Mouse (Mus musculus) retina, adult 2 months (tissue): ENCODE measurements around the gene Frmd4a.
"Not testable (repeated sequence)": the region's sequence is repeated elsewhere in the genome, so short reads cannot be mapped to it uniquely, and the experiment has no call there.

ENCODE experiments used
- DNase-seq: peaks from one replicate; pipeline ENCODE4 v3.0.0-alpha.2; 2012; ENCODE audit warnings: low read depth, low spot score

Gene Frmd4a

GRCm38 (mm10) chr2:4552486-4552885 lies 535.0 kb downstream of the Frmd4a start:
- DNase-seq: no peak

DNA sequence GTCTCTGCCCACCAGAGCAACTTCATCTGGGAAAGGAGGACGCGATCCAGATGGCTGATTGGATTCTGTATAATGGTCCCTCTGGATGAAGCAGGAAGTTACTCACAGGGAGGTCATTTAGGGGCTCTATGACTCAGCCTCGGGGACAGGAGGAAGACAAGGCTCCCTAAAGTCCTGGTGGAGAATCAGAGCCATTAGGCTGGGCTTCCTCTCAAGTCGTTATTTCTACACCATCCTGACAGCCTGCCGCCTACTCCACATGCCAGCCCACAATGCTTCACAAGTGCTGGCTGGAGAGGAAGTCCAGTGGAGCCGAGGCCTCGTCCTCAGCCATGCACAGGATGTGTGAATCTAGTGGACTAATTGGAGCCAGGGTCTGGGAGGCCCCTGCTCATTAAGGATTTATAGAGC lies 537.7 kb downstream of the Frmd4a start:
- no peak for DNase-seq

DNA sequence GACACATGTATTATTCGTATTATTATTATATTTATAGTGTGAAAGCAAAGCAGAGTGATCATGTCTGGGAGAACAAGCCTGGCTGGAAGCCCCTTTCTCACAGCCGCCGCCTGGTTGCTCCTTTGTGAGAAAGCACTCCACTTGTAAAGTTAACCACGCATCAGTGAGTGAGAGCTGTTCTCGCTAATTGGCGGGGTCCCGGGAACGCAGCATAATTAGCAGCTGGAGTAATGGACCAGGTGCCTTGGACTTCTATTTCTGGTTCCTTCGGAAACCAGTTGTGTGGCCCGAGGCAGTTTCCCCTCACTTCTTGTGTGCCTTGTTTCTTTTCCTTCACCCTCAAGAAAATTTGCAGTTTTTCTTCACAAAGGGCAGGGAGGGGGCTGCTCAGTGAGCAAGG lies 538.7 kb downstream of the Frmd4a start:
- no peak for DNase-seq

GRCm38 (mm10) chr2:4557028-4557427 lies 539.5 kb downstream of the Frmd4a start:
- no peak for DNase-seq

GRCm38 (mm10) chr2:4557466-4557865 lies 539.9 kb downstream of the Frmd4a start:
- DNase-seq: no peak

- no peak for DNase-seq
Measured at GRCm38 (mm10) chr2:4558651-4559203, 541.2 kb downstream of the Frmd4a start.

DNA sequence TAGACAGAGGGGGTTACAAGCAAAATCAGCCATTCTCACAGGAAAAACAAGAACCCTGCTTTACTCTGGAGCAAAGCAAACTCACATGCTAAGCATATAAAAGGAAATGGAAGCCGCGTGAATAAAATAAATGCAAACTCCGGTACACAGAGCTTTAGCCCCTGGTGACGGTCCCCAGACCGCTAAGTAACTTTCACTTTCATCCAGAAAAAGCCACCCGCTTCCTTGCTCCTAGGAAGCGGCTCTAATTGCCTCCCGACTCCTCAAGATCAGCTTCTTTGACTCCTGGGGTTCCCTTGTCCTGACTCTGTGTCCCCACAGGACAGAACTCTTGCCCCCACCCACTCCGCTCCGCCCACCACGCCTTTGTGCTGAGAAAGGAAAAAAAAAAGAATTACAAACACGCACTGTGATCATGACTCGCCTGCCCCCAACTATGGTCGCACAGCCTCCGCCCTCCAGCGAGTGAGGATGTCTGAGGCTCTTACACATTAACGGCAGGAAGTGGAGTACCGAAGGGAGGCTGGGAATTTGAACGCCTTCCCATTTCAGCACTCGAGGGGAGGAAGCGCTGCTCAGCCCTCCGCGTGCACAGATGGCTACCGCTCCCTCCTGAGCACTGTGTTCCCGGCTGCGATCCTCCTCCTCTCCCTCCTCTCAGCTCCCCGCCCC lies 541.8 kb downstream of the Frmd4a start:
- DNase-seq: peak; percentile 13

- no peak for DNase-seq
Measured at GRCm38 (mm10) chr2:4559883-4560247, 542.3 kb downstream of the Frmd4a start.

- not testable (repeated sequence) for DNase-seq
Measured at GRCm38 (mm10) chr2:4560516-4560915, 543.0 kb downstream of the Frmd4a start.

- DNase-seq: no peak
Measured at GRCm38 (mm10) chr2:4561196-4561595, 543.7 kb downstream of the Frmd4a start.

DNA sequence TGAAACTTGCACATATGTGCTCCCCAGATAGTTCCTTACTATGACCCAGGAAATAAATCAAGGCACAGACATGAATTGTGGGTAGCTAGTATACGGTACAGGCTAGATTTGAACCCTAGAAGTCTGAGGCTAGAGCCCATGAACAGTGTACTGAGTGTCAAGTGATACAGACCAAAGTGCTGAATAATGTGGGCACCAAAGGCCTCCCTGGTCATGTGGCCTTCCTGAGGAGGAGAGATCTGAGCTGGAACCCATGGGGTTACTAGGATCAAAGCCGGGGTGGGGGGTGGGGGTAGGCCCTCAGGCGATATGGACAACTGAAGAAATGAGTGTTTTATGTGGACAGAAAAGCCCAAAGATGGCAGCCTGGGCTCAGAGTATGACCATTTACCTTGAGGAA lies 544.9 kb downstream of the Frmd4a start:
- DNase-seq: no peak

- no peak for DNase-seq
Measured at GRCm38 (mm10) chr2:4562826-4563225, 545.3 kb downstream of the Frmd4a start.

DNA sequence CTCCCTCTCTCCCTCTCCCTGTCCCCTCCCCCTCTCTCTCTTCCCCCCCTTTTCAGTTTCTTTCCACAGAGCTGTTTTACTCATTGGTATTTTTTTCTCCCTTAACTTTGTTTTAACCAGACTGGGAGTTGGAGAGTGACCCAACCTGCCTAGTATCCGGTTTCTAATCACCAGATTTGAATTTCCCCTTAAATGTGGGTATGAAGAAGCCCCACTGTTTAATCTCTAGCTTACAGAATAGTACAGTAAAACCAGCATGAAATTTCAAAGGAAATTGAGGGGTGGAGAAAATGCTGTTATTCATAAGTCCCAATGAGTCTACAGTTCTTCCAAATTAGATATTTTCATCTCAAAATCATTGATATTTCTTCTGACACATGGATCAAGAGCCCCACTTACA lies 545.8 kb downstream of the Frmd4a start:
- DNase-seq: no peak

- DNase-seq: no peak
Measured at GRCm38 (mm10) chr2:4566260-4566955, 548.9 kb downstream of the Frmd4a start.

DNA sequence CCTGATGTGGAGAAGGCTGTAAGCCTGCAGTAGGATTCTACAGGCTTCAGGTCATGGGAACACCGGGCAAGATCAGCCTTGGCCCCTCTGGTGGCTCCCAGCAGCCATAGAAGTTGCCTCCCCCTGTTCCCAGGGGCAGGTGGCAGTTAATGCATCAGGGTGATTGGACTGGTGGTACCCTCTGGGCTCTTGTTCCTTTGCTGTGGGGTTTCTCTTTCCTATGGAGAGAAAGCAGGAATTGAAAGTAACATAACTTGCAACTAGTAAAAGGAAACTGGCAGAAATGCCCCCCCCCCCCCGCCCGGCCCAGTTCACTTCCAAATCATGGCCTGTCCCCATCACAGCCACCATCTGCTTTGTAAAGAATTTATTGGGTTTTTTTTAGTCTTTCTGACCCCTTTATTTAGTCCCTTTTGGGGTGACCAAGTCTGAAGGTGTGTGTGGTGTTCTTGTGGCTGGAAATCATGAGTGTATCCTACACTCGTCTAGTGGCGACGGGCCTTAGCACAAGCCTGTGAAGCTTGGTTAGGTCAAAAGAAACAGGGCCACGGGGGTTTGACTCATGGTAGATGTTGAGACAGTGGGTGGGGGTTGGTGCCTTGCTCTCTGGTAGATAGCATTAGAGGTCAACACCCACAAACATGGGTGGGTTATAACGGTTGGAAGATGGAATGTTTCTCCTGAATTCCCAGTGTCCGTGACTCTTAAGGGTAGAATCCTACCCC lies 549.6 kb downstream of the Frmd4a start:
- no peak for DNase-seq

GRCm38 (mm10) chr2:4568967-4569366 lies 551.5 kb downstream of the Frmd4a start:
- DNase-seq: no peak

- no peak for DNase-seq
Measured at GRCm38 (mm10) chr2:4570186-4570861, 552.8 kb downstream of the Frmd4a start.

- no peak for DNase-seq
Measured at GRCm38 (mm10) chr2:4572498-4573263, 555.2 kb downstream of the Frmd4a start.

- no peak for DNase-seq
Measured at GRCm38 (mm10) chr2:4573386-4573785, 555.9 kb downstream of the Frmd4a start.

- DNase-seq: no peak
Measured at GRCm38 (mm10) chr2:4574251-4574650, 556.7 kb downstream of the Frmd4a start.

GRCm38 (mm10) chr2:4575163-4575562 lies 557.6 kb downstream of the Frmd4a start:
- no peak for DNase-seq
